Mouse (Mus musculus): ENCODE measurements at regions not wholly inside any gene's neighbourhood (a gene's known extent, or its start where the extent isn't known, plus 50 kb on each side); places are given as distances from the start of the nearest gene placed in this dataset.

DNA sequence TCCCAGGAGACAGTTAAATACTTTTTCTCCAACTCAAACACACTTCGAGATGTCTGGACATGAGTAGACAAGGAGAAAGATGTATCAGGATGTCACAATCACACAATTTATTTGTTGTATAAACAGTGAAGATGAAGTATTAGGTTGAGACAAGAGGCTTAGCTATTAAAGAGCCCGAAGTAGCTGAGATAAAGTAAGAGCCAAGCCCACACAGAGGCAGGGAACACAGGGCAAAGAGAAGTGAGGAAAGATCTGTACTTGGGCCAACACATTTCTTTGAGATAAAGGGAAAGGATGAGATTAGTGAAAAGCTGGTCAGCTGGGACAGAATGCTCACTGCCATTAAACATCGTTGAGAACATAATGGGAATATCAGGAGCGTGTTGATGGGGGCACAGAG, 513.2 kb downstream of the Efna5 start:
- H3K9me3 ChIP-seq (ENCODE audit: low read depth, low read length) = no peaks in the 10 kb centered on the region
- DNase-seq (peak; percentile 52), ATAC-seq (ENCODE audit: insufficient read depth) (peak; percentile 63; the same call in 1 of the 2 replicates)
- H3K9ac ChIP-seq = no peak overlapping the region
- H3K4me3 ChIP-seq (ENCODE audit: low read depth, low read length) = no peak overlapping the region
- H3K27ac ChIP-seq (ENCODE audit: low read depth) = no peak overlapping the region
- no peak overlapping the region for H3K4me2 ChIP-seq
- no peaks in the 10 kb centered on the region for H3K36me3 ChIP-seq (ENCODE audit: insufficient read depth)
- no peaks in the 10 kb centered on the region for H3K4me1 ChIP-seq (ENCODE audit: insufficient read depth)
- no peaks in the 10 kb centered on the region for H3K27me3 ChIP-seq (ENCODE audit: insufficient read depth, low read length)
- 12% methylated on average over 4 of the region's 4 CpGs for WGBS
- no peak for TF ChIP-seq CTCF (IDR thresholded peaks at IDR 0.05; ENCODE audit: low read depth)

DNA sequence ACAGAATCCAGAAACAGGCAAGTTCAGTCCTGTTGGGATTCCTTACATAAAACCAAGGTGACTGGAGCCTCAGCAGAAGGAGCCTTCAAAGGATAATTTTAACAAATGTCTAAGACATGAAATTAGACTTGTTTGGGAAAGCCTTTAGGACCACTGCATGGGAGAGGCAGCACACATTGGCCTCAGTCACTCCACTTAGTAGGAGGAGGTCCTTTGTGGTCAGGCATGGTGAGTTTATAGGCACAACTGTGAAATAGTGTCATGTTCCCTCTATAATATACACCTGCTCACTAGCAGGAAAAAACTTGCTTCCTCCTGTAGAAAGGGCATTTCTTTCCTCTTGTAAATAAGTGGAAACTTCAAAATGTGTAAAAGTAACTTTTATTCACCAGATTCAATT, 522.8 kb downstream of the Efna5 start:
- no peak for TF ChIP-seq CTCF (IDR thresholded peaks at IDR 0.05; ENCODE audit: low read depth)
- Histone ChIP-seq H3K27ac (ENCODE audit: low read depth) (no peak overlapping the region), H3K9me3 (ENCODE audit: low read depth, low read length) (no peaks in the 10 kb centered on the region), H3K36me3 (ENCODE audit: insufficient read depth) (no peaks in the 10 kb centered on the region), H3K4me1 (ENCODE audit: insufficient read depth) (no peaks in the 10 kb centered on the region), H3K9ac (no peak overlapping the region), H3K27me3 (ENCODE audit: insufficient read depth, low read length) (no peaks in the 10 kb centered on the region), H3K4me2 (no peak overlapping the region), H3K4me3 (ENCODE audit: low read depth, low read length) (no peak overlapping the region)
- DNase-seq = no peak
- no peak for ATAC-seq (ENCODE audit: insufficient read depth)

DNA sequence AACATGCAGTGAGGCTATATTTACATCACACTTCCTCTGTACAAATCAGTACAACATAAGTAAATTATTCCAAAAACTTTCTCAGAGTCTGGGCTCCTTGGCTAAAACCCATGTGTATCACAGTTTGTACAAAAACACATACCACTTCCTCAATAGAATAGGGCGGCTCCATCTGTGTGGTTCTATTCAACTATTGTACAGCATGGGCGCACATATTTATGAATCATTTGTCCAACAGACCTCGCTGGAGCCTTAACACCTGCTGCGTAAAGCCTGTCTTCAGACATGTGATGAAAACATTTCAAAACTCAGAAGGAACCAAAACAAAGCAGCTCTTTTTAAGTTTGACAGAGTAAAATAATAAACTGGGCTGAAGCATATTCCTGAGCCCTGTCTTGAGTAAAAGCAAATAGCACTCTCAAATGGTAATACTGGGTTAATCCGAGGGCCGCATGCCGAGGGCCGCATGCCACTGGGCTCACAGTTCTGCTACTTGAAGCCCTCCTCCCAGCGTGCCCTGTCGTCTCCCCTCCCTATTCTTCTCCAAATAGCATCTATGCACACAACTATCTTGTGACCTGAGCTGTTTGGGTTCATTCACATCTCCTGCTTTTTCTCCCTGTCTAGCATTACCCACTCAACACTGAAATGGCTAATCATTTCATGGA, 543.1 kb downstream of the Efna5 start:
- DNase-seq (peak; percentile 4), ATAC-seq (ENCODE audit: insufficient read depth) (peak; percentile 35; the same call in 1 of the 2 replicates)
- no peak overlapping the region for H3K4me3 ChIP-seq (ENCODE audit: low read depth, low read length)
- H3K4me2 ChIP-seq = no peak overlapping the region
- H3K27ac ChIP-seq (ENCODE audit: low read depth) = no peak overlapping the region
- no peak overlapping the region for H3K9ac ChIP-seq
- no peak for TF ChIP-seq CTCF (IDR thresholded peaks at IDR 0.05; ENCODE audit: low read depth)
- no peaks in the 10 kb centered on the region for H3K4me1 ChIP-seq (ENCODE audit: insufficient read depth)
- no peaks in the 10 kb centered on the region for H3K9me3 ChIP-seq (ENCODE audit: low read depth, low read length)
- no peaks in the 10 kb centered on the region for H3K36me3 ChIP-seq (ENCODE audit: insufficient read depth)
- H3K27me3 ChIP-seq (ENCODE audit: insufficient read depth, low read length) = no peaks in the 10 kb centered on the region
- WGBS = 47% methylated on average over 10 of the region's 10 CpGs

DNA sequence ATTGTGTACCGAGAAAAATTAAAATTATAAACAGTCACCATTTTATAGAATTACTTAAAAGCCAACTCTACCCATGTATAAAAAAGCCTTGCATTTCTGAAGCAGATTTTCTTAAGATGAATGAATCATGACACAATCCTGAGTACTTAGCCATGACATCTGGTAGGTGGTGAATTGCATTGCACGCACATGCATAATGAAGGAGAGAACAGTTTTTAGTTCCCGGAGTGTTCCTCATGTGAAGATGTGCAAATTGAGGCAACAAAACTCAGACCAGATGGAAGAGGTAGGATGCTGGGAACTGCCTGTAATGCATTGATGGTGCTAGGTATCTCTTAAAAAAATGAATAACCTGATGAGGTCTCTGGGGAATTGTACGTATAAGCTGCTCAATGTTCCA, 550.9 kb downstream of the Efna5 start:
- no peak for TF ChIP-seq CTCF (IDR thresholded peaks at IDR 0.05; ENCODE audit: low read depth)
- 90% methylated on average over 4 of the region's 4 CpGs for WGBS

DNA sequence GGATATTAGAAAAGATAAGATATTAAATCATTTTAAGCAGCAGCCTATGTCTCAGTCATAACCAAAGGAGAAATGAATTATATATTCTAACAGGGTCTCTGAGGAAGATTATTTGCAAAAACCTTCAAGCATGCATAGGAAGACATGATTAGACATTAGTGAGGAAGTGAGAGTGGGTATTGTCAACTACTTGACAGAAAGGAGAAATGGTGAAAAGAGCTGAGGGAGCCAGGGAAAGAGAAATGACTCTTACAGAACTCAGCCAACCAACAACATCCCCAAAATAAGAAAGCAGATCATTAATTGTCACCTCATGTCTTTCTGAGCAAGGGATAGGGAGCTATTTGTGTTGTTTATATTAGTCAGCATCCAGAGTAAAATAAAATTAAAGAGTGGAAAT, 554.3 kb downstream of the Efna5 start:
- no peak for ATAC-seq (ENCODE audit: insufficient read depth)
- H3K27ac ChIP-seq (ENCODE audit: low read depth) = no peak overlapping the region
- no peak for DNase-seq

More for the DNA sequence above, 550.9 kb downstream of the Efna5 start:
- Histone ChIP-seq H3K36me3 (ENCODE audit: insufficient read depth) (no peaks in the 10 kb centered on the region), H3K4me1 (ENCODE audit: insufficient read depth) (no peaks in the 10 kb centered on the region), H3K4me3 (ENCODE audit: low read depth, low read length) (no peak overlapping the region), H3K27ac (ENCODE audit: low read depth) (no peak overlapping the region), H3K4me2 (no peak overlapping the region), H3K27me3 (ENCODE audit: insufficient read depth, low read length) (no peaks in the 10 kb centered on the region), H3K9ac (no peak overlapping the region), H3K9me3 (ENCODE audit: low read depth, low read length) (no peaks in the 10 kb centered on the region)
- ATAC-seq (ENCODE audit: insufficient read depth) = no peak
- DNase-seq = no peak

DNA sequence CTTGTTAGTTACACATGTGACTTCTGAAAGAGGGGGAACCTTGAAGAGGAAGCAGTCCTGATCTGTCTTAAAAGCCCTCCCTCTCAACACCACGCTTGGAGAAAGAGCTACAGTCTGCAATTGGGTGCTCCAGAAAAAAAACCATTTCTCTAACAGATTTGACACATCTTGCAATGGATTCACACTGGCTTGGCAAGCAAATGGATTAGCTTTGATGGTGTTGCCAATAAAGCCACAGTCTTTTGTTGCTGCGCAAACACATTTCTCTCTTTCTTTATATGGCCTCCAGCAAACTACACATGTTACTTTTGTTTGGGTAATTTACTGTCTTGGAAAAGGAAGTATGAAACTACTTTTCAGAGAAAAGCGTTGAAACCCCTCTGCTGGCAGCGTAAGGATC, 562.1 kb downstream of the Efna5 start:
- ATAC-seq (ENCODE audit: insufficient read depth) (no peak), DNase-seq (peak; percentile 43)
- Histone ChIP-seq H3K9me3 (ENCODE audit: low read depth, low read length) (no peaks in the 10 kb centered on the region), H3K4me2 (0 out of 2 replicates have a peak overlapping the region, but pooled peaks have one; percentile 0), H3K27ac (ENCODE audit: low read depth) (no peak overlapping the region), H3K36me3 (ENCODE audit: insufficient read depth) (no peaks in the 10 kb centered on the region), H3K4me1 (ENCODE audit: insufficient read depth) (no peaks in the 10 kb centered on the region), H3K27me3 (ENCODE audit: insufficient read depth, low read length) (no peaks in the 10 kb centered on the region), H3K9ac (no peak overlapping the region), H3K4me3 (ENCODE audit: low read depth, low read length) (no peak overlapping the region)
- 46% methylated on average over 4 of the region's 4 CpGs for WGBS
- TF ChIP-seq CTCF (IDR thresholded peaks at IDR 0.05; ENCODE audit: low read depth) = no peak

More for the DNA sequence above, 554.3 kb downstream of the Efna5 start:
- no peak overlapping the region for H3K4me3 ChIP-seq (ENCODE audit: low read depth, low read length)
- no peaks in the 10 kb centered on the region for H3K9me3 ChIP-seq (ENCODE audit: low read depth, low read length)
- H3K4me1 ChIP-seq (ENCODE audit: insufficient read depth) = no peaks in the 10 kb centered on the region
- H3K4me2 ChIP-seq = no peak overlapping the region
- no peaks in the 10 kb centered on the region for H3K27me3 ChIP-seq (ENCODE audit: insufficient read depth, low read length)
- no peak for TF ChIP-seq CTCF (IDR thresholded peaks at IDR 0.05; ENCODE audit: low read depth)
- H3K9ac ChIP-seq = no peak overlapping the region
- no peaks in the 10 kb centered on the region for H3K36me3 ChIP-seq (ENCODE audit: insufficient read depth)

DNA sequence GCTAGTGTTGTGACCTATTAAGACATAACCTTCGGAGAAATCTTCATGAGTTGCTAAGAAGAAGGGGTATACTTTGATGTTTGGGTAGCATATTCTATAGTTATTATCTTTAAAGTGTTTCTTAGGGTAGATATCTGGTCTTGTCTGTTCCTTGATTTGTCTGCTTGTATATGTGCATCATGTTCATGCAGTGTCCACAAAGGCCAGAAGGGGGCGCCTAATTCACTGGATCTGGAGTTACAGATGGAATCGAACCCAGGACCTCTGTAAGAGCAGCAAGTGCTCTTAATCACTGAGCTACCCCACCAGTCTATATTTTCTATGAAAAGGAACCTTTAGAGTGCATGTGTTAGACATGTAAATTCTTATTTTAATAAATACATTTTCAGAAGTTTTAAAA, 571.1 kb downstream of the Efna5 start:
- Histone ChIP-seq H3K4me2 (no peak overlapping the region), H3K27me3 (ENCODE audit: insufficient read depth, low read length) (no peaks in the 10 kb centered on the region), H3K9me3 (ENCODE audit: low read depth, low read length) (no peaks in the 10 kb centered on the region), H3K9ac (no peak overlapping the region), H3K4me1 (ENCODE audit: insufficient read depth) (no peaks in the 10 kb centered on the region), H3K36me3 (ENCODE audit: insufficient read depth) (no peaks in the 10 kb centered on the region), H3K4me3 (ENCODE audit: low read depth, low read length) (no peak overlapping the region), H3K27ac (ENCODE audit: low read depth) (no peak overlapping the region)
- ATAC-seq (ENCODE audit: insufficient read depth) (no peak), DNase-seq (no peak)
- WGBS = 49% methylated on average over 3 of the region's 3 CpGs
- TF ChIP-seq CTCF (IDR thresholded peaks at IDR 0.05; ENCODE audit: low read depth) = 0 out of 2 replicates have a peak, but pooled peaks have one; percentile 31
